Mouse (Mus musculus): Measurements from ENCODE around the gene Kirrel2. TPM values are rescaled to one million over a fixed set of nuclear protein-coding genes. Genes with fewer than 3 reads are reported as not detected.

The Kirrel2 gene
- polyA plus RNA-seq, 1 experiment from 2014 or later, result 0.03 TPM

- no peak overlapping the region for H3K4me3 ChIP-seq (replicated peaks)
- no peaks in the 10 kb centered on the region for H3K36me3 ChIP-seq (replicated peaks)
- no peak overlapping the region for H3K9ac ChIP-seq
- H3K27ac ChIP-seq (replicated peaks), result peak overlapping the region; percentile 57
- 0 out of 2 replicates have a peak, but pooled peaks cover 4% of the 10 kb centered on the region for H3K4me1 ChIP-seq (replicated peaks)
- no peak overlapping the region for H3K4me2 ChIP-seq
- no peaks in the 10 kb centered on the region for H3K9me3 ChIP-seq (replicated peaks)
- peaks cover 10% of the 10 kb centered on the region; the same call in 1 of the 2 replicates for H3K27me3 ChIP-seq
- 47% methylated on average over 4 of the region's 4 CpGs for WGBS (ENCODE audit: insufficient replicate concordance)
- peak; percentile 72 for ATAC-seq (ENCODE audit: insufficient read depth)
Observed at GRCm38 (mm10) chr7:30474999-30475398, 17.5 kb upstream of the Kirrel2 start.

GRCm38 (mm10) chr7:30472411-30472810, 14.9 kb upstream of the Kirrel2 start:
- H3K4me2 ChIP-seq, result no peak overlapping the region
- H3K9me3 ChIP-seq (replicated peaks), result no peaks in the 10 kb centered on the region
- H3K4me3 ChIP-seq (replicated peaks), result no peak overlapping the region
- 41% methylated on average over 5 of the region's 5 CpGs for WGBS (ENCODE audit: insufficient replicate concordance)
- H3K27me3 ChIP-seq, result peaks cover 6% of the 10 kb centered on the region
- H3K4me1 ChIP-seq (replicated peaks), result 0 out of 2 replicates have a peak, but pooled peaks cover 4% of the 10 kb centered on the region
- no peak for ATAC-seq (ENCODE audit: insufficient read depth)
- H3K36me3 ChIP-seq (replicated peaks), result no peaks in the 10 kb centered on the region
- no peak overlapping the region for H3K27ac ChIP-seq (replicated peaks)
- H3K9ac ChIP-seq, result no peak overlapping the region

DNA sequence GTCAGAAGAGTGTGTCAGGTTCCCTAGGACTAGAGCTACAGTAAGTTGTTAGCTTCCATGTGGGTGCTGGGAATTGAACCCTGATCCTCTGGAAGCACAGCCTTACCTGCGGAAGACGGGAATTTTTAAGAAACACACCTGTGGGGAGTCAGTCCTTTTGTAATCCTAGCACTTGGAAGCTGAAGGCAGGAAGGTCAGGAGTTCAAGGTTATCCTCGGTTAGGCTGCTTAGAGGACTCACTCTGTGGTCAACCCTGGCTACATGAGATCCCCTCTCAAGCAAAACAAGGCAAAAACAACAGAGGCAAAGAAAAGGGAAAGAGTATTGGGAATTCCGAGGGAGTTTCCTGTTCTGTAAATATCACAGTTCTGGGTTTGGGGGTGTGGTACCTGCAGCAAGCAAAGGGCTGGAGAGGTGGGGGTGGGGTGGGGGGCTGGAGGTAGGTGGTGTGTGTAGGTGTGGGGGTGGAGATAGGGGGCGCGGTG, 7.4 kb upstream of the Kirrel2 start:
- H3K9ac ChIP-seq, result no peak overlapping the region
- 9% methylated on average over 6 of the region's 6 CpGs for WGBS (ENCODE audit: insufficient replicate concordance)
- ATAC-seq (ENCODE audit: insufficient read depth), result no peak

DNA sequence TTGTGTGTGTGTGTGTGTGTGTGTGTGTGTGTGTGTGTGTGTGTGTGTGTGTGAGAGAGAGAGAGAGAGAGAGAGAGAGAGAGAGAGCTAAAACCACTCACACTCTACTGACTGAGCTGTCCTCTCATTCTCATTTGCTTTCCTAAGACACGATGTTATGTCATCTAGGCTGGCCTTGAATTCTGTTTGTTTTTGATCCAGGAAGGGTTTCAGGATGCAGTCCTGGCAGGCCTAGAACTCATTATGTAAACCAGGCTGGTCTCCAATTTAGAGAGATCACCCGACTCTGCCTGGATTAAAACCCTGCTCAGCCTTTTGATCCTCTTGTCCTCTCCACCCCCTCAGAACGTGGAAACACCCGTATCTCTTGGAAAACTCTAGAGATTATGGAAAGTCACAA, 6.5 kb upstream of the Kirrel2 start:
- 17% methylated on average over 4 of the region's 4 CpGs for WGBS (ENCODE audit: insufficient replicate concordance)
- Histone ChIP-seq H3K4me3 (replicated peaks) (no peak overlapping the region), H3K27ac (replicated peaks) (no peak overlapping the region), H3K9ac (no peak overlapping the region), H3K4me2 (no peak overlapping the region), H3K27me3 (peaks cover 88% of the 10 kb centered on the region), H3K9me3 (replicated peaks) (no peaks in the 10 kb centered on the region), H3K36me3 (replicated peaks) (no peaks in the 10 kb centered on the region), H3K4me1 (replicated peaks) (no peaks in the 10 kb centered on the region)
- no peak for ATAC-seq (ENCODE audit: insufficient read depth)

More for the DNA sequence above, 7.4 kb upstream of the Kirrel2 start:
- Histone ChIP-seq H3K9me3 (replicated peaks) (no peaks in the 10 kb centered on the region), H3K4me2 (no peak overlapping the region), H3K4me1 (replicated peaks) (no peaks in the 10 kb centered on the region), H3K36me3 (replicated peaks) (no peaks in the 10 kb centered on the region), H3K4me3 (replicated peaks) (no peak overlapping the region), H3K27ac (replicated peaks) (no peak overlapping the region), H3K27me3 (peaks cover 80% of the 10 kb centered on the region)

- no peak overlapping the region for H3K4me2 ChIP-seq
- H3K4me1 ChIP-seq (replicated peaks), result no peaks in the 10 kb centered on the region
- H3K9me3 ChIP-seq (replicated peaks), result no peaks in the 10 kb centered on the region
- no peak for ATAC-seq (ENCODE audit: insufficient read depth)
- no peaks in the 10 kb centered on the region for H3K36me3 ChIP-seq (replicated peaks)
- no peak overlapping the region for H3K27ac ChIP-seq (replicated peaks)
- 27% methylated on average over 7 of the region's 7 CpGs for WGBS (ENCODE audit: insufficient replicate concordance)
- peaks cover 93% of the 10 kb centered on the region for H3K27me3 ChIP-seq
- no peak overlapping the region for H3K4me3 ChIP-seq (replicated peaks)
- no peak overlapping the region for H3K9ac ChIP-seq
Observed at GRCm38 (mm10) chr7:30463568-30463967, 6.1 kb upstream of the Kirrel2 start.

- Histone ChIP-seq H3K9ac (no peak overlapping the region), H3K4me1 (replicated peaks) (no peaks in the 10 kb centered on the region), H3K9me3 (replicated peaks) (no peaks in the 10 kb centered on the region), H3K4me3 (replicated peaks) (no peak overlapping the region), H3K36me3 (replicated peaks) (no peaks in the 10 kb centered on the region), H3K27me3 (peaks cover 97% of the 10 kb centered on the region), H3K4me2 (no peak overlapping the region), H3K27ac (replicated peaks) (no peak overlapping the region)
- WGBS (ENCODE audit: insufficient replicate concordance), result 39% methylated on average over 6 of the region's 6 CpGs
- ATAC-seq (ENCODE audit: insufficient read depth), result no peak
Observed at GRCm38 (mm10) chr7:30459484-30459883, 2.0 kb upstream of the Kirrel2 start.

GRCm38 (mm10) chr7:30456911-30457628, 420 bp downstream of the Kirrel2 start:
- Histone ChIP-seq H3K9me3 (replicated peaks) (no peaks in the 10 kb centered on the region), H3K9ac (no peak overlapping the region), H3K27ac (replicated peaks) (no peak overlapping the region), H3K27me3 (peaks cover 96% of the 10 kb centered on the region), H3K4me3 (replicated peaks) (no peak overlapping the region), H3K4me2 (no peak overlapping the region), H3K4me1 (replicated peaks) (peaks cover 9% of the 10 kb centered on the region), H3K36me3 (replicated peaks) (no peaks in the 10 kb centered on the region)
- no peak for ATAC-seq (ENCODE audit: insufficient read depth)
- 2% methylated on average over 31 of the region's 31 CpGs for WGBS (ENCODE audit: insufficient replicate concordance)

DNA sequence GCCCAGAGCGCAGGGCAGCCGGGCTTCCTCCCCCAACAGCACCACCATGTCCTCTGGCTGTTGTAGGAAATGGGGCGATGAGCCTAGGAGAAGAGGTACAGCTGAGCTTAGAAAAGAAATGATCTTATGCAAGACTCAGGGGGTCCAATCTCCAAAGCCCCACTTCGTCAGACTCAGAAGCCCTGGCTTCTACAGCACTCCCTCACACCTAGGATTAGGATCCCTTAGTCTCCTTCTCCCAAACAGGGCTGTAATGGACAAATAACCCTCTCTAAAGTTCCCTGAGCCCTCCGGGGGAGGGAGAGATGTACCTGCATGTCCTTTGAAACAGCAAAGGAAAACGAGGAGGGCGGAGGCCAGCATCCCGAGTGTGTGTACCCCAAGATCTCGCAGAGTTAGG, 1.0 kb downstream of the Kirrel2 start:
- under 1% methylated on average over 9 of the region's 9 CpGs for WGBS (ENCODE audit: insufficient replicate concordance)
- H3K27ac ChIP-seq (replicated peaks), result no peak overlapping the region
- H3K9ac ChIP-seq, result no peak overlapping the region
- no peaks in the 10 kb centered on the region for H3K36me3 ChIP-seq (replicated peaks)
- no peak for ATAC-seq (ENCODE audit: insufficient read depth)
- peaks cover 9% of the 10 kb centered on the region for H3K4me1 ChIP-seq (replicated peaks)
- no peaks in the 10 kb centered on the region for H3K9me3 ChIP-seq (replicated peaks)
- peaks cover 92% of the 10 kb centered on the region for H3K27me3 ChIP-seq
- no peak overlapping the region for H3K4me2 ChIP-seq
- H3K4me3 ChIP-seq (replicated peaks), result no peak overlapping the region

DNA sequence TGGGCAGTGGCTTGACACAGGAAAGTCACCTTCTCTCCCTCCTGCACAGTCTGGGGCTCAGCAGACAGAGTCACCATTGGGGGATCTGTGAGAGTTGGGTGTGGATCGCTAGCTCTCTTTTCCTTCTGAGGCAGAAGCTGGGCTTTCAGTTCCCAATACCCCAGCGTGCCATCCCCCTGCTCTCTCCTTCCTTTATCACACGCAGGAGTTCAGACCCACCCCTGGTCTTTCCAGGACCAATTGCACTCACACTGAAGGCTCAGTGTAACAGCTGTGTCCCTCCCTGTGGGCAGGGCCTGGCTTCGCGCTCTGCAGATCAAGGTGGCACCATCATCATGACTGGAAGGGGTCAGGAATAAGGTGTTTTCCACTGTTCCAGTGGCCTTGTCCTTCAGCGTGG, 3.2 kb downstream of the Kirrel2 start:
- Histone ChIP-seq H3K4me2 (peak overlapping the region; percentile 45; the same call in 1 of the 2 replicates), H3K27me3 (peaks cover 72% of the 10 kb centered on the region), H3K4me1 (replicated peaks) (peaks cover 9% of the 10 kb centered on the region), H3K9ac (no peak overlapping the region), H3K4me3 (replicated peaks) (0 out of 2 replicates have a peak overlapping the region, but pooled peaks have one; percentile 5), H3K27ac (replicated peaks) (no peak overlapping the region), H3K36me3 (replicated peaks) (no peaks in the 10 kb centered on the region), H3K9me3 (replicated peaks) (no peaks in the 10 kb centered on the region)
- no peak for ATAC-seq (ENCODE audit: insufficient read depth)
- 12% methylated on average over 6 of the region's 6 CpGs for WGBS (ENCODE audit: insufficient replicate concordance)

GRCm38 (mm10) chr7:30453766-30454165, 3.7 kb downstream of the Kirrel2 start:
- Histone ChIP-seq H3K4me3 (replicated peaks) (peak overlapping the region; percentile 5; the same call in 1 of the 2 replicates), H3K9me3 (replicated peaks) (no peaks in the 10 kb centered on the region), H3K9ac (no peak overlapping the region), H3K4me2 (peak overlapping the region; percentile 45), H3K27me3 (peaks cover 68% of the 10 kb centered on the region), H3K27ac (replicated peaks) (no peak overlapping the region), H3K4me1 (replicated peaks) (peaks cover 9% of the 10 kb centered on the region), H3K36me3 (replicated peaks) (no peaks in the 10 kb centered on the region)
- WGBS (ENCODE audit: insufficient replicate concordance), result 2% methylated on average over 25 of the region's 25 CpGs
- ATAC-seq (ENCODE audit: insufficient read depth), result peak; percentile 56

GRCm38 (mm10) chr7:30453327-30453726, 4.2 kb downstream of the Kirrel2 start:
- WGBS (ENCODE audit: insufficient replicate concordance), result 14% methylated on average over 25 of the region's 25 CpGs

More at GRCm38 (mm10) chr7:30453327-30453726, 4.2 kb downstream of the Kirrel2 start:
- Histone ChIP-seq H3K36me3 (replicated peaks) (no peaks in the 10 kb centered on the region), H3K4me1 (replicated peaks) (peaks cover 9% of the 10 kb centered on the region), H3K27ac (replicated peaks) (no peak overlapping the region), H3K9ac (no peak overlapping the region), H3K4me3 (replicated peaks) (no peak overlapping the region), H3K9me3 (replicated peaks) (no peaks in the 10 kb centered on the region), H3K4me2 (peak overlapping the region; percentile 45), H3K27me3 (peaks cover 63% of the 10 kb centered on the region)
- no peak for ATAC-seq (ENCODE audit: insufficient read depth)

All from liver, embryonic 15.5 days (tissue).